Mouse (Mus musculus) liver, adult 2 months (tissue): ENCODE measurements around the gene Eefsec. TPM values are rescaled to one million over a fixed set of nuclear protein-coding genes. Genes with fewer than 3 reads are reported as not detected.

Experiments used
- DNase-seq: peaks from one replicate; pipeline ENCODE4 v3.0.0-alpha.2; 2011; ENCODE audit warnings: low read depth, low spot score; ENCODE audit errors: extremely low read depth
- H3K27ac ChIP-seq: fragments of 200-500 bp; replicated peaks from 2 replicates; pipeline ENCODE4 v1.5.1; 2012; ENCODE audit warnings: low read depth, mild to moderate bottlenecking, control low read depth, inconsistent platforms, low read length; ENCODE audit not compliant: insufficient read depth
- H3K27me3 ChIP-seq: fragments of 200-500 bp; 2 replicates; pipeline ENCODE4 v1.6.1; 2012; ENCODE audit warnings: mild to moderate bottlenecking, moderate library complexity, low read length, inconsistent platforms; ENCODE audit not compliant: control insufficient read depth, insufficient read depth
- H3K36me3 ChIP-seq: fragments of 200-500 bp; 2 replicates; pipeline ENCODE4 v1.6.1; 2012; ENCODE audit warnings: low read length, inconsistent platforms; ENCODE audit not compliant: control insufficient read depth, insufficient read depth
- H3K4me1 ChIP-seq: fragments of 200-500 bp; 2 replicates; pipeline ENCODE4 v1.6.1; 2011; ENCODE audit warnings: low read length; ENCODE audit not compliant: control insufficient read depth, insufficient read depth
- H3K4me3 ChIP-seq: fragments of 200-500 bp; 2 replicates; pipeline ENCODE4 v1.5.1; 2011; ENCODE audit warnings: low read depth, mild to moderate bottlenecking, control low read depth, low read length, moderate library complexity; ENCODE audit not compliant: insufficient read depth
- H3K79me2 ChIP-seq: fragments of 200-500 bp; 2 replicates; pipeline ENCODE4 v1.6.1; 2012; ENCODE audit warnings: inconsistent platforms, mild to moderate bottlenecking, low read length, moderate library complexity; ENCODE audit not compliant: control insufficient read depth, insufficient read depth
- H3K9ac ChIP-seq: fragments of 200-500 bp; 2 replicates; pipeline ENCODE4 v1.6.1; 2012; ENCODE audit warnings: low read depth, mild to moderate bottlenecking, control low read depth, inconsistent platforms, low read length
- CTCF ChIP-seq: fragments of 200-500 bp; IDR thresholded peaks from 2 replicates; pipeline ENCODE4 v1.5.1; 2011; ENCODE audit warnings: low read depth, low read length, control low read depth
- POLR2A ChIP-seq: fragments of 200-500 bp; IDR thresholded peaks from 2 replicates; pipeline ENCODE4 v1.6.1; 2011; ENCODE audit warnings: low read length, control low read depth; ENCODE audit not compliant: insufficient read depth; ENCODE audit errors: extremely low read depth
- WGBS: fragments of 180-500 bp; shearing (Covaris S2); methylation state at CpG from one replicate; pipeline ENCODE4 v1.1.7; 2018; 5-methylcytosine and 5-hydroxymethylcytosine counted together
- polyA plus RNA-seq: library from polyadenylated mRNA; depleted of rRNA; stranded (reverse); fragments of >200 nt; gene quantifications from 2 replicates; pipeline ENCODE4 v1.2.3, GENCODE M21; 2012
- total RNA-seq: library from RNA; depleted of rRNA; stranded (reverse); fragments of >200 nt; gene quantifications from 2 replicates; pipeline ENCODE4 v1.2.3, GENCODE M21; 2014

Gene Eefsec
- total and polyA plus RNA-seq, 2 experiments: 23.7 to 42.8 TPM

GRCm38 (mm10) chr6:88442551-88442950, 3.8 kb downstream of the Eefsec start:
- no peaks in the 10 kb centered on the region for H3K36me3 ChIP-seq
- WGBS: 92% methylated on average over 3 of the region's 3 CpGs
- H3K79me2 ChIP-seq: peaks cover 28% of the 10 kb centered on the region
- TF ChIP-seq CTCF: no peak
- TF ChIP-seq POLR2A: no peak
- no peak overlapping the region for H3K27ac ChIP-seq
- H3K27me3 ChIP-seq: no peaks in the 10 kb centered on the region
- H3K9ac ChIP-seq: no peak overlapping the region
- no peak overlapping the region for H3K4me3 ChIP-seq
- peaks cover 20% of the 10 kb centered on the region for H3K4me1 ChIP-seq
- no peak for DNase-seq

GRCm38 (mm10) chr6:88439056-88439455, 7.3 kb downstream of the Eefsec start:
- Histone ChIP-seq H3K4me3 (no peak overlapping the region), H3K4me1 (peaks cover 11% of the 10 kb centered on the region), H3K79me2 (peaks cover 38% of the 10 kb centered on the region), H3K36me3 (0 out of 2 replicates have a peak, but pooled peaks cover 2% of the 10 kb centered on the region), H3K27me3 (no peaks in the 10 kb centered on the region), H3K9ac (no peak overlapping the region), H3K27ac (no peak overlapping the region)
- no peak for TF ChIP-seq CTCF
- TF ChIP-seq POLR2A: no peak
- WGBS: 78% methylated on average over 4 of the region's 4 CpGs
- DNase-seq: no peak

GRCm38 (mm10) chr6:88435609-88436008, 10.7 kb downstream of the Eefsec start:
- Histone ChIP-seq H3K36me3 (0 out of 2 replicates have a peak, but pooled peaks cover 2% of the 10 kb centered on the region), H3K79me2 (peaks cover 24% of the 10 kb centered on the region), H3K27me3 (no peaks in the 10 kb centered on the region), H3K4me1 (no peaks in the 10 kb centered on the region), H3K9ac (no peak overlapping the region), H3K27ac (no peak overlapping the region), H3K4me3 (no peak overlapping the region)
- 88% methylated on average over 7 of the region's 7 CpGs for WGBS
- TF ChIP-seq POLR2A: no peak
- no peak for DNase-seq

- peak; percentile 69 for DNase-seq
- WGBS: 17% methylated on average over 4 of the region's 4 CpGs
- Histone ChIP-seq H3K27me3 (no peaks in the 10 kb centered on the region), H3K4me1 (no peaks in the 10 kb centered on the region), H3K4me3 (no peak overlapping the region), H3K27ac (no peak overlapping the region), H3K9ac (no peak overlapping the region), H3K79me2 (peaks cover 10% of the 10 kb centered on the region; the same call in 1 of the 2 replicates), H3K36me3 (0 out of 2 replicates have a peak, but pooled peaks cover 2% of the 10 kb centered on the region)
- TF ChIP-seq CTCF (peak; percentile 85), POLR2A (no peak)
Measured at GRCm38 (mm10) chr6:88431202-88431601, 15.1 kb downstream of the Eefsec start.

- H3K79me2 ChIP-seq: peaks cover 16% of the 10 kb centered on the region
- H3K4me1 ChIP-seq: no peaks in the 10 kb centered on the region
- no peak overlapping the region for H3K4me3 ChIP-seq
- no peak overlapping the region for H3K9ac ChIP-seq
- no peaks in the 10 kb centered on the region for H3K36me3 ChIP-seq
- no peak overlapping the region for H3K27ac ChIP-seq
- no peak for DNase-seq
- 92% methylated on average over 7 of the region's 7 CpGs for WGBS
- no peak for TF ChIP-seq POLR2A
- H3K27me3 ChIP-seq: no peaks in the 10 kb centered on the region
Measured at GRCm38 (mm10) chr6:88416130-88416758, 30.1 kb downstream of the Eefsec start.

- TF ChIP-seq CTCF: no peak
- no peak for TF ChIP-seq POLR2A
- 84% methylated on average over 2 of the region's 2 CpGs for WGBS
- H3K27me3 ChIP-seq: no peaks in the 10 kb centered on the region
- H3K4me1 ChIP-seq: peaks cover 9% of the 10 kb centered on the region
- peaks cover 18% of the 10 kb centered on the region for H3K79me2 ChIP-seq
- no peak for DNase-seq
- H3K9ac ChIP-seq: no peak overlapping the region
- no peaks in the 10 kb centered on the region for H3K36me3 ChIP-seq
- no peak overlapping the region for H3K27ac ChIP-seq
- H3K4me3 ChIP-seq: no peak overlapping the region
Measured at GRCm38 (mm10) chr6:88412604-88413003, 33.7 kb downstream of the Eefsec start.
